Mouse (Mus musculus): Measurements from ENCODE around the gene Igf2bp2.

- no peak for TF ChIP-seq CTCF (IDR thresholded peaks at IDR 0.05; ENCODE audit: control insufficient read depth, insufficient read depth, low read length)
- TF ChIP-seq POLR2A (IDR thresholded peaks at IDR 0.05; ENCODE audit: borderline replicate concordance, control insufficient read depth, low read depth, low read length), result no peak
These were observed 34.5 kb downstream of the Igf2bp2 start for GRCm38 (mm10) chr16:22128595-22128994.

Measured in bone marrow, adult 2 months (tissue).